Mouse (Mus musculus): Measurements from ENCODE around the gene Pdzk1.

- TF ChIP-seq KAT2A (conservative IDR thresholded peaks at IDR 0.05; ENCODE audit: low read depth, low read length) (no peak), POLR2A (IDR thresholded peaks at IDR 0.05; ENCODE audit: control insufficient read depth in 1 of 2, insufficient read depth in 1 of 2, low read depth in 1 of 2, low read length in 2 of 2, poor library complexity in 1 of 2) (no peak), POLR2AphosphoS2 (IDR thresholded peaks at IDR 0.05; ENCODE audit: low read length) (no peak), POLR2AphosphoS5 (IDR thresholded peaks at IDR 0.05; ENCODE audit: borderline replicate concordance, low read depth, low read length) (no peak), TBP (IDR thresholded peaks at IDR 0.05; ENCODE audit: low read depth, low read length) (no peak), RAD21 (IDR thresholded peaks at IDR 0.05; ENCODE audit: low read depth, low read length) (no peak), MAFK (IDR thresholded peaks at IDR 0.05; ENCODE audit: borderline replicate concordance, low read depth, low read length) (no peak), MXI1 (IDR thresholded peaks at IDR 0.05; ENCODE audit: low read depth, low read length) (no peak), RCOR1 (IDR thresholded peaks at IDR 0.05; ENCODE audit: low read depth, low read length) (no peak)
These were observed 40.6 kb upstream of the Pdzk1 start for GRCm38 (mm10) chr3:96788506-96788905.
